Mouse (Mus musculus) midbrain, embryonic 14.5 days (tissue): Measurements from ENCODE around the gene Pcsk1n. TPM values are rescaled to one million over a fixed set of nuclear protein-coding genes. Genes with fewer than 3 reads are reported as not detected.

Source experiments
- ATAC-seq: fragments of 200-750 bp; cut with Nextera tagmentation; 2 replicates; pipeline ENCODE4 v1.8.0; 2017; ENCODE audit warnings: moderate number of reproducible peaks, moderate library complexity; ENCODE audit not compliant: low FRiP score, low TSS enrichment
- DNase-seq: peaks from one replicate; pipeline ENCODE4 v3.0.0-alpha.2; 2015
- H3K27ac ChIP-seq: fragments of 300-500 bp; sonication (generic); replicated peaks from 2 replicates; pipeline ENCODE4 v1.5.1; 2014; ENCODE audit warnings: mild to moderate bottlenecking, low read depth, low read length, moderate library complexity
- H3K27me3 ChIP-seq: fragments of 300-500 bp; sonication (generic); 2 replicates; pipeline ENCODE4 v1.6.1; 2014; ENCODE audit warnings: low read length, control low read depth, mixed read lengths; ENCODE audit not compliant: control insufficient read depth, insufficient read depth
- H3K36me3 ChIP-seq: fragments of 300-500 bp; sonication (generic); 2 replicates; pipeline ENCODE4 v1.6.1; 2014; ENCODE audit warnings: low read length, control low read depth; ENCODE audit not compliant: control insufficient read depth, insufficient read depth
- H3K4me1 ChIP-seq: fragments of 300-500 bp; sonication (generic); 2 replicates; pipeline ENCODE4 v1.6.1; 2014; ENCODE audit warnings: mild to moderate bottlenecking, antibody characterized with exemption, low read length, control low read depth; ENCODE audit not compliant: control insufficient read depth, insufficient read depth
- H3K4me2 ChIP-seq: fragments of 300-500 bp; sonication (generic); 2 replicates; pipeline ENCODE4 v1.6.1; 2014; ENCODE audit warnings: mild to moderate bottlenecking, low read length, moderate library complexity
- H3K4me3 ChIP-seq: fragments of 300-500 bp; sonication (generic); replicated peaks from 2 replicates; pipeline ENCODE4 v1.5.1; 2014; ENCODE audit warnings: low read depth, low read length
- H3K9ac ChIP-seq: fragments of 300-500 bp; sonication (generic); replicated peaks from 2 replicates; pipeline ENCODE4 v1.6.1; 2014; ENCODE audit warnings: mild to moderate bottlenecking, low read length, moderate library complexity
- H3K9me3 ChIP-seq: fragments of 300-500 bp; sonication (generic); 2 replicates; pipeline ENCODE4 v1.6.1; 2016; ENCODE audit warnings: low read length, control low read depth, mixed read lengths; ENCODE audit not compliant: control insufficient read depth
- WGBS: fragments of 180-500 bp; shearing (Covaris S2); extraction: QIAGEN DNeasy Blood & Tissue Kit; methylation state at CpG from one replicate; pipeline ENCODE4 v1.1.7; 2014; 5-methylcytosine and 5-hydroxymethylcytosine counted together
- polyA plus RNA-seq: library from polyadenylated mRNA; unstranded; fragments of >200 nt; fragmentation: Nextera tagmentation; extraction: Ambion mirVana; gene quantifications from 2 replicates; pipeline ENCODE4 v1.2.1, GENCODE M21; 2014

Gene Pcsk1n
- polyA plus RNA-seq, 1 experiment from 2014 or later, result 199 TPM

GRCm38 (mm10) chrX:7950091-7950490, 30.5 kb downstream of the Pcsk1n start:
- Histone ChIP-seq H3K27me3 (no peaks in the 10 kb centered on the region), H3K27ac (no peak overlapping the region), H3K36me3 (no peaks in the 10 kb centered on the region), H3K4me2 (no peak overlapping the region), H3K9me3 (no peaks in the 10 kb centered on the region), H3K4me1 (no peaks in the 10 kb centered on the region), H3K9ac (no peak overlapping the region), H3K4me3 (no peak overlapping the region)
- 88% methylated on average over 7 of the region's 7 CpGs for WGBS
- no peak for DNase-seq
- no peak for ATAC-seq

GRCm38 (mm10) chrX:7958868-7959267, 39.2 kb downstream of the Pcsk1n start:
- no peak overlapping the region for H3K9ac ChIP-seq
- no peak overlapping the region for H3K4me2 ChIP-seq
- H3K9me3 ChIP-seq, result no peaks in the 10 kb centered on the region
- no peaks in the 10 kb centered on the region for H3K36me3 ChIP-seq
- H3K4me1 ChIP-seq, result no peaks in the 10 kb centered on the region
- H3K27me3 ChIP-seq, result no peaks in the 10 kb centered on the region
- ATAC-seq (no peak), DNase-seq (no peak)
- no peak overlapping the region for H3K27ac ChIP-seq
- 94% methylated on average over 9 of the region's 9 CpGs for WGBS
- no peak overlapping the region for H3K4me3 ChIP-seq

- WGBS, result 83% methylated on average over 7 of the region's 7 CpGs
- Histone ChIP-seq H3K4me2 (no peak overlapping the region), H3K27me3 (no peaks in the 10 kb centered on the region), H3K27ac (no peak overlapping the region), H3K36me3 (no peaks in the 10 kb centered on the region), H3K9ac (no peak overlapping the region), H3K9me3 (no peaks in the 10 kb centered on the region), H3K4me3 (no peak overlapping the region), H3K4me1 (no peaks in the 10 kb centered on the region)
- ATAC-seq (no peak), DNase-seq (no peak)
Observed at GRCm38 (mm10) chrX:7963829-7964626, 44.4 kb downstream of the Pcsk1n start.

- no peaks in the 10 kb centered on the region for H3K9me3 ChIP-seq
- H3K4me3 ChIP-seq, result no peak overlapping the region
- no peak for DNase-seq
- H3K27ac ChIP-seq, result no peak overlapping the region
- H3K27me3 ChIP-seq, result no peaks in the 10 kb centered on the region
- no peaks in the 10 kb centered on the region for H3K4me1 ChIP-seq
- no peak overlapping the region for H3K4me2 ChIP-seq
- WGBS, result 78% methylated on average over 4 of the region's 4 CpGs
- no peak overlapping the region for H3K9ac ChIP-seq
- ATAC-seq, result no peak
- no peaks in the 10 kb centered on the region for H3K36me3 ChIP-seq
Observed at GRCm38 (mm10) chrX:7966161-7966560, 46.5 kb downstream of the Pcsk1n start.

GRCm38 (mm10) chrX:7967596-7968201, 48.1 kb downstream of the Pcsk1n start:
- Histone ChIP-seq H3K4me2 (no peak overlapping the region), H3K4me1 (no peaks in the 10 kb centered on the region), H3K36me3 (no peaks in the 10 kb centered on the region), H3K9ac (no peak overlapping the region), H3K27ac (no peak overlapping the region), H3K4me3 (no peak overlapping the region), H3K9me3 (no peaks in the 10 kb centered on the region), H3K27me3 (no peaks in the 10 kb centered on the region)
- WGBS, result 82% methylated on average over 9 of the region's 9 CpGs
- DNase-seq (no peak), ATAC-seq (no peak)

- Histone ChIP-seq H3K27ac (no peak overlapping the region), H3K36me3 (no peaks in the 10 kb centered on the region), H3K4me1 (no peaks in the 10 kb centered on the region), H3K4me2 (no peak overlapping the region), H3K4me3 (no peak overlapping the region), H3K9me3 (no peaks in the 10 kb centered on the region), H3K27me3 (no peaks in the 10 kb centered on the region), H3K9ac (no peak overlapping the region)
- DNase-seq (no peak), ATAC-seq (no peak)
- 83% methylated on average over 8 of the region's 8 CpGs for WGBS
Observed at GRCm38 (mm10) chrX:7968226-7968625, 48.6 kb downstream of the Pcsk1n start.

- WGBS, result 92% methylated on average over 3 of the region's 3 CpGs
- H3K27ac ChIP-seq, result no peak overlapping the region
- H3K36me3 ChIP-seq, result no peaks in the 10 kb centered on the region
- no peak overlapping the region for H3K4me3 ChIP-seq
- no peak overlapping the region for H3K4me2 ChIP-seq
- no peak for DNase-seq
- no peak for ATAC-seq
- H3K27me3 ChIP-seq, result no peaks in the 10 kb centered on the region
- no peaks in the 10 kb centered on the region for H3K4me1 ChIP-seq
- H3K9me3 ChIP-seq, result no peaks in the 10 kb centered on the region
- H3K9ac ChIP-seq, result no peak overlapping the region
Observed at GRCm38 (mm10) chrX:7968899-7969298, 49.3 kb downstream of the Pcsk1n start.

GRCm38 (mm10) chrX:7971292-7971691, 51.7 kb downstream of the Pcsk1n start:
- Histone ChIP-seq H3K27me3 (no peaks in the 10 kb centered on the region), H3K9me3 (no peaks in the 10 kb centered on the region), H3K36me3 (no peaks in the 10 kb centered on the region), H3K9ac (no peak overlapping the region), H3K4me2 (no peak overlapping the region), H3K27ac (no peak overlapping the region), H3K4me1 (no peaks in the 10 kb centered on the region), H3K4me3 (no peak overlapping the region)
- no peak for ATAC-seq
- WGBS, result 45% methylated on average over 4 of the region's 4 CpGs
- DNase-seq, result no peak
